Mouse (Mus musculus) MEL (cell line): ENCODE data around the gene Kif24. TPM values are rescaled to one million over a fixed set of nuclear protein-coding genes. Genes with fewer than 3 reads are reported as not detected.

ENCODE experiments used
- DNase-seq: peaks from one replicate; pipeline ENCODE4 v3.0.0; 2011; ENCODE audit warnings: low read depth, low spot score
- H3K27ac ChIP-seq: 2 replicates; pipeline ENCODE4 v1.5.1; 2012; ENCODE audit warnings: low read depth, mild to moderate bottlenecking, control low read depth, low read length, moderate library complexity; ENCODE audit not compliant: control insufficient read depth
- H3K27me3 ChIP-seq, 2 experiments: fragments of 150-350 bp in 1 of 2; sonication (generic) in 1 of 2; 2 replicates each; pipeline ENCODE4 v1.6.1; 2012; ENCODE audit warnings: low read length in 2 of 2, mild to moderate bottlenecking in 2 of 2, improper control_type of control experiment in 1 of 2, moderate library complexity in 1 of 2; ENCODE audit not compliant: insufficient read depth in 2 of 2, control insufficient read depth in 1 of 2
- H3K36me3 ChIP-seq, 2 experiments: 2 replicates each; pipeline ENCODE4 v1.6.1; 2012 to 2014; ENCODE audit warnings: low read length in 2 of 2, improper control_type of control experiment in 1 of 2, inconsistent platforms in 1 of 2, mild to moderate bottlenecking in 1 of 2; ENCODE audit not compliant: insufficient read depth in 2 of 2, control insufficient read depth in 1 of 2
- H3K4me1 ChIP-seq, 2 experiments: fragments of 150-350 bp in 1 of 2; sonication (generic) in 1 of 2; 2 replicates each; pipeline ENCODE4 v1.6.1; 2012; ENCODE audit warnings: low read length in 2 of 2, improper control_type of control experiment in 1 of 2, mild to moderate bottlenecking in 1 of 2; ENCODE audit not compliant: insufficient read depth in 2 of 2, control insufficient read depth in 1 of 2
- H3K4me3 ChIP-seq, 2 experiments: fragments of 150-350 bp in 1 of 2; sonication (generic) in 1 of 2; 2 replicates each; pipeline ENCODE4 v1.5.1; 2012; ENCODE audit warnings: low read depth in 2 of 2, low read length in 2 of 2, mild to moderate bottlenecking in 2 of 2, moderate library complexity in 2 of 2, control low read depth in 1 of 2, improper control_type of control experiment in 1 of 2; ENCODE audit not compliant: control insufficient read depth in 1 of 2, insufficient read depth in 1 of 2
- H3K79me2 ChIP-seq: 2 replicates; pipeline ENCODE4 v1.6.1; 2012; ENCODE audit warnings: mild to moderate bottlenecking, low read length, moderate library complexity; ENCODE audit not compliant: control insufficient read depth, poor library complexity, insufficient read depth
- H3K9ac ChIP-seq: 2 replicates; pipeline ENCODE4 v1.6.1; 2012; ENCODE audit warnings: low read depth, mild to moderate bottlenecking, control low read depth, low read length, moderate library complexity; ENCODE audit not compliant: control insufficient read depth, poor library complexity, severe bottlenecking
- H3K9me3 ChIP-seq: fragments of 150-350 bp; sonication (generic); replicated peaks from 2 replicates; pipeline ENCODE4 v1.6.1; 2012; ENCODE audit warnings: mild to moderate bottlenecking, low read length, improper control_type of control experiment, moderate library complexity; ENCODE audit not compliant: insufficient read depth
- BHLHE40 ChIP-seq: IDR thresholded peaks from 2 replicates; pipeline ENCODE4 v1.6.1; 2012; ENCODE audit warnings: low read depth, mild to moderate bottlenecking, inconsistent platforms, low read length, improper control_type of control experiment, borderline replicate concordance
- CHD1 ChIP-seq: IDR thresholded peaks from 2 replicates; pipeline ENCODE4 v1.6.1; 2012; ENCODE audit warnings: low read depth, mild to moderate bottlenecking, inconsistent platforms, low read length, improper control_type of control experiment
- E2F4 ChIP-seq: IDR thresholded peaks from 2 replicates; pipeline ENCODE4 v1.6.1; 2011; ENCODE audit warnings: low read depth, low read length, improper control_type of control experiment, borderline replicate concordance
- ELF1 ChIP-seq: IDR thresholded peaks from 2 replicates; pipeline ENCODE4 v1.6.1; 2014; ENCODE audit warnings: low read depth, mild to moderate bottlenecking, inconsistent platforms, low read length, improper control_type of control experiment, moderate library complexity
- GABPA ChIP-seq: IDR thresholded peaks from 2 replicates; pipeline ENCODE4 v1.6.1; 2012; ENCODE audit warnings: low read depth, mild to moderate bottlenecking, inconsistent platforms, low read length, improper control_type of control experiment, moderate library complexity
- JUND ChIP-seq: IDR thresholded peaks from 2 replicates; pipeline ENCODE4 v1.6.1; 2011; ENCODE audit warnings: low read depth, mild to moderate bottlenecking, improper control_type of control experiment, low read length
- KAT2A ChIP-seq: conservative IDR thresholded peaks from 2 replicates; pipeline ENCODE4 v1.6.1; 2012; ENCODE audit warnings: low read depth, low read length, improper control_type of control experiment, inconsistent platforms
- MAZ ChIP-seq: IDR thresholded peaks from 2 replicates; pipeline ENCODE4 v1.6.1; 2012; ENCODE audit warnings: low read depth, mild to moderate bottlenecking, inconsistent platforms, low read length, improper control_type of control experiment
- MXI1 ChIP-seq: IDR thresholded peaks from 2 replicates; pipeline ENCODE4 v1.6.1; 2011; ENCODE audit warnings: mild to moderate bottlenecking, low read depth, low read length, improper control_type of control experiment
- MYB ChIP-seq: IDR thresholded peaks from 2 replicates; pipeline ENCODE4 v1.6.1; 2011; ENCODE audit warnings: mild to moderate bottlenecking, low read depth, low read length, improper control_type of control experiment
- NELFE ChIP-seq: IDR thresholded peaks from 2 replicates; pipeline ENCODE4 v1.6.1; 2011; ENCODE audit warnings: low read depth, low read length, improper control_type of control experiment
- POLR2AphosphoS2 ChIP-seq: IDR thresholded peaks from 2 replicates; pipeline ENCODE4 v1.6.1; 2011; ENCODE audit warnings: low read length, improper control_type of control experiment
- RAD21 ChIP-seq: IDR thresholded peaks from 2 replicates; pipeline ENCODE4 v1.6.1; 2011; ENCODE audit warnings: mild to moderate bottlenecking, low read depth, low read length, improper control_type of control experiment
- SIN3A ChIP-seq: IDR thresholded peaks from 2 replicates; pipeline ENCODE4 v1.6.1; 2012; ENCODE audit warnings: low read length, improper control_type of control experiment, inconsistent platforms
- TAL1 ChIP-seq: IDR thresholded peaks from 2 replicates; pipeline ENCODE4 v1.6.1; 2012; ENCODE audit warnings: mild to moderate bottlenecking, inconsistent platforms, low read length, moderate library complexity, mixed read lengths
- UBTF ChIP-seq: IDR thresholded peaks from 2 replicates; pipeline ENCODE4 v1.6.1; 2012; ENCODE audit warnings: low read depth, mild to moderate bottlenecking, inconsistent platforms, low read length, improper control_type of control experiment, moderate library complexity, borderline replicate concordance; ENCODE audit not compliant: insufficient read depth
- USF1 ChIP-seq: IDR thresholded peaks from 2 replicates; pipeline ENCODE4 v1.6.1; 2014; ENCODE audit warnings: low read depth, mild to moderate bottlenecking, inconsistent platforms, low read length, improper control_type of control experiment, moderate library complexity
- USF2 ChIP-seq, 2 experiments: IDR thresholded peaks; 2 replicates each; pipeline ENCODE4 v1.6.1; 2011 to 2012; ENCODE audit warnings: improper control_type of control experiment in 2 of 2, low read length in 2 of 2, borderline replicate concordance in 1 of 2, inconsistent platforms in 1 of 2, low read depth in 1 of 2, mild to moderate bottlenecking in 1 of 2; ENCODE audit not compliant: insufficient read depth in 1 of 2
- ZNF384 ChIP-seq: IDR thresholded peaks from 2 replicates; pipeline ENCODE4 v1.6.1; 2012; ENCODE audit warnings: low read depth, mild to moderate bottlenecking, inconsistent platforms, low read length, improper control_type of control experiment
- polyA plus RNA-seq, 2 experiments: library from polyadenylated mRNA; stranded (reverse) in 1 of 2; unstranded in 1 of 2; fragments of >175 nt in 1 of 2; fragments of >200 nt in 1 of 2; gene quantifications; 2 replicates each; pipeline versions ENCODE4 v1.2.1 to v1.2.4; 2012; ENCODE audit warnings: low replicate concordance in 2 of 2, low read depth in 1 of 2; ENCODE audit not compliant: insufficient read length in 2 of 2, insufficient read depth in 1 of 2, missing spikeins in 1 of 2
- total RNA-seq: library from RNA; depleted of rRNA; stranded (reverse); fragments of 300-350 nt; gene quantifications from 2 replicates; pipeline ENCODE4 v1.2.3, GENCODE M21; 2012

The Kif24 gene
- total and polyA plus RNA-seq, 3 experiments = 11.6 to 13.2 TPM; not detected in 1

GRCm38 (mm10) chr4:41460690-41461089 is 4.0 kb downstream of the Kif24 start:
- no peak for DNase-seq
- H3K9me3 ChIP-seq = no peaks in the 10 kb centered on the region
- peaks cover 6 to 7% of the 10 kb centered on the region in 2 experiments; a peak in 2 of 4 replicates for H3K4me1 ChIP-seq
- H3K27ac ChIP-seq = no peak overlapping the region
- peaks cover 26% of the 10 kb centered on the region for H3K79me2 ChIP-seq
- no peak overlapping the region for H3K4me3 ChIP-seq
- no peak overlapping the region for H3K9ac ChIP-seq
- H3K27me3 ChIP-seq = no peaks in the 10 kb centered on the region
- TF ChIP-seq SIN3A (no peak), ELF1 (no peak)
- peaks cover 5 to 7% of the 10 kb centered on the region in 2 experiments for H3K36me3 ChIP-seq

DNA sequence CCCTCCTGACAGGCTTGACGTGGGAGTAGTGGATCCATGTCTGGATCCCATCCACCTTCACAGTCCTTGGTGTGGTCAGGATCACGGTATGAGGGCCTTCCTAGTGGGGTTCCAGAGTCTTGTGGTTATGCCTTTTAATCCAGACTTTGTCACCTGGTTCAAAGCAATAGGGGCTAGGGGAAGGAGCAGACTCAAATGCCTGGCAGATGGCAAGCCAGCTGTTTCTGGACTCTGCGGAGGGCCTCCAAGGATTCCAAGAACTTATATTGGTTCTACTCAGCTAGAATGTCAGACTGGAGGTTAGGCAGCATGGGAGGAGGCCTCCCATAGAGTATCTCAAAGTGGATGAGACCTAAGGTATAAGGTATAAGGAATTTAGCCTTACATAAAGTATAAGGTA is 17.1 kb downstream of the Kif24 start:
- no peak overlapping the region for H3K4me3 ChIP-seq
- H3K9me3 ChIP-seq = no peaks in the 10 kb centered on the region
- H3K79me2 ChIP-seq = no peaks in the 10 kb centered on the region; the same call in 1 of the 2 replicates
- no peaks in the 10 kb centered on the region for H3K27me3 ChIP-seq
- H3K9ac ChIP-seq = no peak overlapping the region
- H3K36me3 ChIP-seq = peaks cover 0 to 8% of the 10 kb centered on the region in 2 experiments; a peak in 2 of 4 replicates
- no peak for DNase-seq
- H3K4me1 ChIP-seq = no peaks in the 10 kb centered on the region
- TF ChIP-seq MAZ (no peak), NELFE (no peak), SIN3A (no peak), GABPA (no peak), ELF1 (no peak), MXI1 (no peak), E2F4 (no peak), RAD21 (no peak), KAT2A (no peak), CHD1 (no peak), TAL1 (no peak), BHLHE40 (no peak), USF1 (no peak)
- H3K27ac ChIP-seq = no peak overlapping the region

GRCm38 (mm10) chr4:41442790-41443302 is 21.8 kb downstream of the Kif24 start:
- DNase-seq = no peak
- H3K9me3 ChIP-seq = no peaks in the 10 kb centered on the region
- no peaks in the 10 kb centered on the region for H3K79me2 ChIP-seq
- TF ChIP-seq MYB (no peak), MXI1 (no peak), JUND (no peak), UBTF (no peak), USF2 (IDR thresholded peaks at IDR 0.05; ENCODE audit: borderline replicate concordance in 1 of 2, insufficient read depth in 1 of 2, low read depth in 1 of 2, low read length in 2 of 2) (no peak), BHLHE40 (no peak), RAD21 (no peak), POLR2AphosphoS2 (no peak), ZNF384 (no peak)
- peaks cover 3 to 4% of the 10 kb centered on the region in 2 experiments; a peak in 2 of 4 replicates for H3K4me1 ChIP-seq
- H3K27me3 ChIP-seq = no peaks in the 10 kb centered on the region
- peaks cover 0 to 9% of the 10 kb centered on the region in 2 experiments; a peak in 3 of 4 replicates for H3K36me3 ChIP-seq
- H3K4me3 ChIP-seq = no peak overlapping the region
- H3K9ac ChIP-seq = no peak overlapping the region
- no peak overlapping the region for H3K27ac ChIP-seq
